Comparison of ENCODE assay signal across 24 mouse cellular contexts in the genomic region with DNA sequence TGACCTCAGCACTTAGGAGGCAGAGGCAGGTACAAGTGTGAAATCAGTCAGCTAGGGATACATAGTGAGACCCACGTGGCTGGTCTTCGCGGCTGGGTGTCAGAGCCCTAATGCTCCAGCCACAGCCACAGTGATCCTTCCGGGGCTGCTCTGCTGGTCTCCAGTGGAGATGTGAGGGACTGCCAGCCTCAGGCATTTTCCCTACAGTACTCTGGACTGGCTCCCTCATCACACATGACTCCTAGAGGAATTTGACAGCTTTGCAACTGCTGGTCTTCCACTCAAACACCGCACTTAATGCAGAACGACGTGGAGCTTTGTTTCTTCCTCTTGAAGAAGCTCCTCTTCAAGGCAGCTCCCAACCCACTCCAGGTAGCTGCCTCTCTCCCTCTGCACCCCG. TPM values are rescaled to one million over a fixed set of nuclear protein-coding genes. Genes with fewer than 3 reads are reported as not detected.
DNase-seq lines count a peak whose midpoint lies in the region; ATAC-seq and TF ChIP-seq lines count a peak whose summit lies in the region.
"Had no signal": no experiment of that assay in that cellular context is flagged by ENCODE, and none has a peak within 500 bp of the region (broad histone marks: within the 10 kb centered on the region; RNA-seq: fewer than 3 reads in every experiment).

No protein-coding gene starts in this region.

- no peak overlapping the region for H3K9ac ChIP-seq in hindbrain, postnatal 0 days (replicated peaks; ENCODE audit: low read length)
- no peak overlapping the region for H3K9ac ChIP-seq in midbrain, embryonic 13.5 days (replicated peaks)
- H3K9ac ChIP-seq: embryonic facial prominence, embryonic 13.5 days; heart, embryonic 15.5 days; liver, embryonic 12.5 days; midbrain, embryonic 15.5 days had no signal

- 82% methylated on average over 8 of the region's 8 CpGs for WGBS in hindbrain, postnatal 0 days
- WGBS in hindbrain, embryonic 10.5 days: 92% methylated on average over 8 of the region's 8 CpGs
- 87% methylated on average over 8 of the region's 8 CpGs for WGBS in midbrain, embryonic 10.5 days
- 86% methylated on average over 8 of the region's 8 CpGs for WGBS in midbrain, embryonic 13.5 days

- peaks cover 50% of the 10 kb centered on the region for H3K36me3 ChIP-seq in hindbrain, postnatal 0 days (ENCODE audit: insufficient read depth, low read length)
- H3K36me3 ChIP-seq in hindbrain, embryonic 10.5 days: peaks cover 64% of the 10 kb centered on the region
- H3K36me3 ChIP-seq in midbrain, embryonic 10.5 days: peaks cover 63% of the 10 kb centered on the region
- H3K36me3 ChIP-seq in midbrain, embryonic 13.5 days: peaks cover 57% of the 10 kb centered on the region

- H3K9me3 ChIP-seq in hindbrain, postnatal 0 days (ENCODE audit: low read length): no peaks in the 10 kb centered on the region
- H3K9me3 ChIP-seq in hindbrain, embryonic 10.5 days: no peaks in the 10 kb centered on the region
- no peaks in the 10 kb centered on the region for H3K9me3 ChIP-seq in midbrain, embryonic 10.5 days (replicated peaks)
- no peaks in the 10 kb centered on the region for H3K9me3 ChIP-seq in midbrain, embryonic 13.5 days
- H3K9me3 ChIP-seq: embryonic facial prominence, embryonic 13.5 days; heart, embryonic 15.5 days; liver, embryonic 12.5 days; midbrain, embryonic 15.5 days had no signal

- no peak overlapping the region for H3K4me2 ChIP-seq in hindbrain, postnatal 0 days (ENCODE audit: low read depth, low read length)
- H3K4me2 ChIP-seq in midbrain, embryonic 13.5 days (replicated peaks): no peak overlapping the region
- H3K4me2 ChIP-seq: embryonic facial prominence, embryonic 13.5 days; heart, embryonic 15.5 days; liver, embryonic 12.5 days; midbrain, embryonic 15.5 days had no signal

- H3K27me3 ChIP-seq in hindbrain, postnatal 0 days (ENCODE audit: insufficient read depth, low read length): no peaks in the 10 kb centered on the region
- no peaks in the 10 kb centered on the region for H3K27me3 ChIP-seq in hindbrain, embryonic 10.5 days (ENCODE audit: insufficient read depth, poor library complexity, severe bottlenecking)
- H3K27me3 ChIP-seq in midbrain, embryonic 10.5 days (ENCODE audit: low read depth, poor library complexity, severe bottlenecking): no peaks in the 10 kb centered on the region
- H3K27me3 ChIP-seq in midbrain, embryonic 13.5 days: no peaks in the 10 kb centered on the region
- H3K27me3 ChIP-seq: embryonic facial prominence, embryonic 13.5 days; heart, embryonic 15.5 days; liver, embryonic 12.5 days; midbrain, embryonic 15.5 days had no signal

- no peak overlapping the region for H3K27ac ChIP-seq in hindbrain, postnatal 0 days
- H3K27ac ChIP-seq in hindbrain, embryonic 10.5 days: no peak overlapping the region
- H3K27ac ChIP-seq in midbrain, embryonic 10.5 days (replicated peaks): no peak overlapping the region
- H3K27ac ChIP-seq in midbrain, embryonic 13.5 days: no peak overlapping the region
- H3K27ac ChIP-seq: embryonic facial prominence, embryonic 13.5 days; gastrocnemius, adult 2 months; heart, embryonic 15.5 days; liver, embryonic 12.5 days; midbrain, embryonic 15.5 days had no signal

- H3K4me1 ChIP-seq in hindbrain, postnatal 0 days (ENCODE audit: insufficient read depth, low read length): peaks cover 17% of the 10 kb centered on the region
- H3K4me1 ChIP-seq in hindbrain, embryonic 10.5 days (replicated peaks): peaks cover 50% of the 10 kb centered on the region
- H3K4me1 ChIP-seq in midbrain, embryonic 10.5 days: peaks cover 56% of the 10 kb centered on the region
- peaks cover 48% of the 10 kb centered on the region for H3K4me1 ChIP-seq in midbrain, embryonic 13.5 days (replicated peaks)

- peak; percentile 8 for DNase-seq in cerebellum, adult 11-12 months
- DNase-seq in cerebellum, adult 9-11 months: no peak
- DNase-seq in hindbrain, postnatal 0 days (ENCODE audit: low spot score): peak; percentile 5
- no peak for DNase-seq in hindbrain, embryonic 10.5 days (ENCODE audit: low spot score)
- no peak for DNase-seq in midbrain, embryonic 10.5 days (ENCODE audit: low spot score)
- DNase-seq in retina, postnatal 1 day: peak; percentile 24
- DNase-seq in gastrocnemius, postnatal 4 days (ENCODE audit: low spot score in 2 of 2): no peak
- DNase-seq: adrenal gland, adult 2 months; gastrocnemius, adult 2 months; kidney, adult 8-10 months; kidney, postnatal 14 days; thymus, adult 18-20 months; thymus, postnatal 4 days had no signal

- no peak overlapping the region for H3K4me3 ChIP-seq in hindbrain, postnatal 0 days (ENCODE audit: low read length)
- no peak overlapping the region for H3K4me3 ChIP-seq in hindbrain, embryonic 10.5 days
- H3K4me3 ChIP-seq in midbrain, embryonic 10.5 days: 0 out of 2 replicates have a peak overlapping the region, but pooled peaks have one; percentile 3
- H3K4me3 ChIP-seq in midbrain, embryonic 13.5 days (replicated peaks): no peak overlapping the region
- H3K4me3 ChIP-seq: embryonic facial prominence, embryonic 13.5 days; gastrocnemius, adult 2 months; heart, embryonic 15.5 days; liver, embryonic 12.5 days; midbrain, embryonic 15.5 days; myocyte had no signal

- TF ChIP-seq CTCF in hindbrain, postnatal 0 days (IDR thresholded peaks at IDR 0.05; ENCODE audit: low read depth): peak; percentile 29; the same call in 1 of the 2 replicates

- ATAC-seq in hindbrain, postnatal 0 days: no peak
- no peak for ATAC-seq in midbrain, embryonic 13.5 days
- ATAC-seq: inflammation-experienced regulatory T-cells, adult 6 months; liver, embryonic 12.5 days; midbrain, embryonic 15.5 days had no signal

RNA-seq across cellular contexts. Expression of gene Kat5, which starts 3.8 kb away (rescaled TPM):
- total RNA-seq in hindbrain, postnatal 0 days (2014; rRNA removed): 95.2 and 163 TPM in 2 replicates
- 72.0 and 74.0 TPM in 2 replicates for polyA plus RNA-seq in hindbrain, postnatal 0 days (2015; fragmentation: Nextera tagmentation; extraction: Ambion mirVana)
- polyA plus RNA-seq in hindbrain, embryonic 10.5 days (2016; fragmentation: Nextera tagmentation; extraction: Ambion mirVana): 58.9 and 69.2 TPM in 2 replicates
- polyA plus RNA-seq in midbrain, embryonic 10.5 days (2016; fragmentation: Nextera tagmentation; extraction: Ambion mirVana): 65.6 and 74.8 TPM in 2 replicates
- 82.3 and 89.3 TPM in 2 replicates for polyA plus RNA-seq in midbrain, embryonic 13.5 days (2015; fragmentation: Nextera tagmentation; extraction: Ambion mirVana)
- total RNA-seq in gastrocnemius, postnatal 4 days (2021): 10 to 100 TPM; 50.1 to 54.4 TPM

RNA-seq across cellular contexts. Expression of gene Rnaseh2c, which starts 4.5 kb away (rescaled TPM):
- 33.6 and 40.4 TPM in 2 replicates for total RNA-seq in hindbrain, postnatal 0 days (2014; rRNA removed)
- 66.4 and 75.4 TPM in 2 replicates for polyA plus RNA-seq in hindbrain, postnatal 0 days (2015; fragmentation: Nextera tagmentation; extraction: Ambion mirVana)
- polyA plus RNA-seq in hindbrain, embryonic 10.5 days (2016; fragmentation: Nextera tagmentation; extraction: Ambion mirVana): 177 and 187 TPM in 2 replicates
- 186 and 200 TPM in 2 replicates for polyA plus RNA-seq in midbrain, embryonic 10.5 days (2016; fragmentation: Nextera tagmentation; extraction: Ambion mirVana)
- polyA plus RNA-seq in midbrain, embryonic 13.5 days (2015; fragmentation: Nextera tagmentation; extraction: Ambion mirVana): 91.3 and 98.9 TPM in 2 replicates
- 10 to 100 TPM; 55.2 to 67.2 TPM for total RNA-seq in gastrocnemius, postnatal 4 days (2021)

RNA-seq across cellular contexts. Expression of gene Rela, which starts 31.1 kb away (rescaled TPM):
- 40.1 and 40.8 TPM in 2 replicates for total RNA-seq in hindbrain, postnatal 0 days (2014; rRNA removed)
- 30.3 and 33.1 TPM in 2 replicates for polyA plus RNA-seq in hindbrain, postnatal 0 days (2015; fragmentation: Nextera tagmentation; extraction: Ambion mirVana)
- polyA plus RNA-seq in hindbrain, embryonic 10.5 days (2016; fragmentation: Nextera tagmentation; extraction: Ambion mirVana): 27.8 and 36.0 TPM in 2 replicates
- 28.7 and 31.2 TPM in 2 replicates for polyA plus RNA-seq in midbrain, embryonic 10.5 days (2016; fragmentation: Nextera tagmentation; extraction: Ambion mirVana)
- 30.9 and 35.4 TPM in 2 replicates for polyA plus RNA-seq in midbrain, embryonic 13.5 days (2015; fragmentation: Nextera tagmentation; extraction: Ambion mirVana)
- 10 to 100 TPM; 35.9 to 39.1 TPM for total RNA-seq in gastrocnemius, postnatal 4 days (2021)

RNA-seq across cellular contexts. Expression of gene Ap5b1, which starts 38.4 kb away (rescaled TPM):
- 15.0 and 19.3 TPM in 2 replicates for total RNA-seq in hindbrain, postnatal 0 days (2014; rRNA removed)
- polyA plus RNA-seq in hindbrain, postnatal 0 days (2015; fragmentation: Nextera tagmentation; extraction: Ambion mirVana): 2.3 and 2.6 TPM in 2 replicates
- 1.6 and 2.6 TPM in 2 replicates for polyA plus RNA-seq in hindbrain, embryonic 10.5 days (2016; fragmentation: Nextera tagmentation; extraction: Ambion mirVana)
- polyA plus RNA-seq in midbrain, embryonic 10.5 days (2016; fragmentation: Nextera tagmentation; extraction: Ambion mirVana): 1.6 and 2.3 TPM in 2 replicates
- polyA plus RNA-seq in midbrain, embryonic 13.5 days (2015; fragmentation: Nextera tagmentation; extraction: Ambion mirVana): 2.0 and 2.3 TPM in 2 replicates
- total RNA-seq in gastrocnemius, postnatal 4 days (2021): 1 to 10 TPM; 3.1 to 3.2 TPM

RNA-seq across cellular contexts. Expression of gene Ovol1, which starts 45.8 kb away (rescaled TPM):
- not detected in 2 replicates for total RNA-seq in hindbrain, postnatal 0 days (2014; rRNA removed)
- polyA plus RNA-seq in hindbrain, postnatal 0 days (2015; fragmentation: Nextera tagmentation; extraction: Ambion mirVana): 0.25 TPM in 1 of 2 replicates, not detected in the other
- polyA plus RNA-seq in hindbrain, embryonic 10.5 days (2016; fragmentation: Nextera tagmentation; extraction: Ambion mirVana): 0.39 and 0.77 TPM in 2 replicates
- polyA plus RNA-seq in midbrain, embryonic 10.5 days (2016; fragmentation: Nextera tagmentation; extraction: Ambion mirVana): 0.16 and 0.29 TPM in 2 replicates
- polyA plus RNA-seq in midbrain, embryonic 13.5 days (2015; fragmentation: Nextera tagmentation; extraction: Ambion mirVana): 0.14 TPM in 1 of 2 replicates, not detected in the other
- total RNA-seq in gastrocnemius, postnatal 4 days (2021): not detected
- total RNA-seq: adrenal gland, adult 2 months; gastrocnemius, adult 2 months; granulocyte monocyte progenitor cell, adult 5-6 weeks; layer of hippocampus, adult 8-10 months; left cerebral cortex, adult 18-20 months; MEL had no signal
- polyA plus RNA-seq: adrenal gland, adult 2 months; inflammation-experienced regulatory T-cells, adult 6 months; liver, embryonic 12.5 days; myocyte had no signal

Comparison
In these comparisons a context has a peak if more than half of its experiments do, and no peak if none do; other contexts are left out.
1. DNase-seq: peak in cerebellum, adult 11-12 months (single experiment), hindbrain, postnatal 0 days (single experiment) and retina, postnatal 1 day (single experiment); none in cerebellum, adult 9-11 months (single experiment), hindbrain, embryonic 10.5 days (single experiment), midbrain, embryonic 10.5 days (single experiment) and gastrocnemius, postnatal 4 days (0 of 2).